Mouse (Mus musculus) CH12.LX (cell line): ENCODE data around the gene Stat2. TPM values are rescaled to one million over a fixed set of nuclear protein-coding genes. Genes with fewer than 3 reads are reported as not detected.

Source experiments
- DNase-seq: peaks from one replicate; pipeline ENCODE4 v3.0.0-alpha.2; 2013; ENCODE audit errors: extremely low read depth
- H3K27ac ChIP-seq: 2 replicates; pipeline ENCODE4 v1.5.1; 2012; ENCODE audit warnings: low read depth, mild to moderate bottlenecking, control low read depth, moderate library complexity; ENCODE audit not compliant: insufficient read depth
- H3K27me3 ChIP-seq: replicated peaks from 2 replicates; pipeline ENCODE3; 2012; ENCODE audit warnings: inconsistent platforms
- H3K36me3 ChIP-seq, 2 experiments: replicated peaks in 1 of 2; 2 replicates each; pipeline versions ENCODE3 to v1.6.1; 2012; ENCODE audit warnings: inconsistent platforms in 1 of 2, low read length in 1 of 2, mild to moderate bottlenecking in 1 of 2, mixed read lengths in 1 of 2, moderate library complexity in 1 of 2; ENCODE audit not compliant: control insufficient read depth in 1 of 2, insufficient read depth in 1 of 2
- H3K4me1 ChIP-seq, 2 experiments: 2 replicates each; pipeline ENCODE4 v1.6.1; 2012; ENCODE audit warnings: inconsistent platforms in 1 of 2, moderate library complexity in 1 of 2; ENCODE audit not compliant: insufficient read depth in 2 of 2, control insufficient read depth in 1 of 2
- H3K4me2 ChIP-seq: 2 replicates; pipeline ENCODE4 v1.6.1; 2012; ENCODE audit warnings: low read depth, mild to moderate bottlenecking, control low read depth; ENCODE audit not compliant: poor library complexity, insufficient read depth, severe bottlenecking
- H3K4me3 ChIP-seq, 3 experiments: fragments of 150-350 bp in 1 of 3; sonication (generic) in 1 of 3; replicated peaks in 1 of 3; 2 replicates each; pipeline versions ENCODE3 to v1.5.1; 2011 to 2012; ENCODE audit warnings: low read depth in 2 of 3, low read length in 2 of 3, mild to moderate bottlenecking in 2 of 3, moderate library complexity in 2 of 3, control low read depth in 1 of 3, improper control_type of control experiment in 1 of 3, inconsistent platforms in 1 of 3, mixed read lengths in 1 of 3; ENCODE audit not compliant: poor library complexity in 1 of 3
- H3K79me2 ChIP-seq: replicated peaks from 2 replicates; pipeline ENCODE4 v1.6.1; 2012; ENCODE audit warnings: mild to moderate bottlenecking, moderate library complexity; ENCODE audit not compliant: control insufficient read depth, poor library complexity, insufficient read depth, severe bottlenecking; ENCODE audit errors: extremely low read depth
- H3K9ac ChIP-seq: 2 replicates; pipeline ENCODE4 v1.6.1; 2012; ENCODE audit warnings: low read depth, mild to moderate bottlenecking, control low read depth, moderate library complexity; ENCODE audit not compliant: insufficient read depth
- H3K9me3 ChIP-seq: replicated peaks from 2 replicates; pipeline ENCODE3; 2012; ENCODE audit warnings: low read length, inconsistent platforms, mixed read lengths
- CHD1 ChIP-seq: IDR thresholded peaks from 2 replicates; pipeline ENCODE4 v1.6.1; 2012; ENCODE audit warnings: low read depth, low read length, improper control_type of control experiment, inconsistent platforms
- CHD2 ChIP-seq: IDR thresholded peaks from 2 replicates; pipeline ENCODE4 v1.6.1; 2011; ENCODE audit warnings: low read length, improper control_type of control experiment
- CTCF ChIP-seq, 2 experiments: IDR thresholded peaks in 1 of 2; conservative IDR thresholded peaks in 1 of 2; 2 replicates each; pipeline ENCODE4 v1.5.1; 2011 to 2012; ENCODE audit warnings: low read depth in 2 of 2, low read length in 2 of 2, improper control_type of control experiment in 1 of 2, inconsistent platforms in 1 of 2, mild to moderate bottlenecking in 1 of 2, moderate library complexity in 1 of 2
- E2F4 ChIP-seq: IDR thresholded peaks from 2 replicates; pipeline ENCODE4 v1.6.1; 2011; ENCODE audit warnings: low read depth, low read length, improper control_type of control experiment; ENCODE audit not compliant: insufficient replicate concordance
- ELF1 ChIP-seq: IDR thresholded peaks from 2 replicates; pipeline ENCODE4 v1.6.1; 2014; ENCODE audit warnings: low read depth, mild to moderate bottlenecking, inconsistent platforms, low read length, improper control_type of control experiment
- EP300 ChIP-seq: IDR thresholded peaks from 2 replicates; pipeline ENCODE4 v1.6.1; 2011; ENCODE audit warnings: low read length, improper control_type of control experiment
- ETS1 ChIP-seq: conservative IDR thresholded peaks from 2 replicates; pipeline ENCODE4 v1.6.1; 2012; ENCODE audit warnings: low read depth, mild to moderate bottlenecking, inconsistent platforms, low read length, improper control_type of control experiment, moderate library complexity
- GABPA ChIP-seq: IDR thresholded peaks from 2 replicates; pipeline ENCODE4 v1.6.1; 2012; ENCODE audit warnings: low read depth, low read length, improper control_type of control experiment, inconsistent platforms; ENCODE audit not compliant: insufficient replicate concordance
- HCFC1 ChIP-seq: IDR thresholded peaks from 2 replicates; pipeline ENCODE4 v1.6.1; 2012; ENCODE audit warnings: low read depth, mild to moderate bottlenecking, inconsistent platforms, low read length, improper control_type of control experiment
- IRF4 ChIP-seq: IDR thresholded peaks from 2 replicates; pipeline ENCODE4 v1.6.1; 2014; ENCODE audit warnings: low read depth, mild to moderate bottlenecking, inconsistent platforms, low read length, improper control_type of control experiment
- JUN ChIP-seq: IDR thresholded peaks from 2 replicates; pipeline ENCODE4 v1.6.1; 2011; ENCODE audit warnings: low read depth, mild to moderate bottlenecking, low read length, improper control_type of control experiment, moderate library complexity; ENCODE audit not compliant: insufficient read depth
- KAT2A ChIP-seq: IDR thresholded peaks from 2 replicates; pipeline ENCODE4 v1.6.1; 2012; ENCODE audit warnings: low read length, improper control_type of control experiment, inconsistent platforms; ENCODE audit not compliant: insufficient replicate concordance
- MAFK ChIP-seq: IDR thresholded peaks from 2 replicates; pipeline ENCODE4 v1.6.1; 2011; ENCODE audit warnings: low read length, improper control_type of control experiment; ENCODE audit not compliant: insufficient replicate concordance
- MAX ChIP-seq: IDR thresholded peaks from 2 replicates; pipeline ENCODE4 v1.6.1; 2011; ENCODE audit warnings: low read length, improper control_type of control experiment
- MAZ ChIP-seq: IDR thresholded peaks from 2 replicates; pipeline ENCODE4 v1.6.1; 2012; ENCODE audit warnings: low read depth, mild to moderate bottlenecking, inconsistent platforms, low read length, improper control_type of control experiment, moderate library complexity
- MEF2A ChIP-seq: IDR thresholded peaks from 2 replicates; pipeline ENCODE4 v1.6.1; 2014; ENCODE audit warnings: low read depth, mild to moderate bottlenecking, inconsistent platforms, low read length, improper control_type of control experiment, borderline replicate concordance
- MXI1 ChIP-seq: IDR thresholded peaks from 2 replicates; pipeline ENCODE4 v1.6.1; 2011; ENCODE audit warnings: mild to moderate bottlenecking, low read depth, low read length, improper control_type of control experiment
- NRF1 ChIP-seq: IDR thresholded peaks from 2 replicates; pipeline ENCODE4 v1.6.1; 2014; ENCODE audit warnings: low read depth, mild to moderate bottlenecking, inconsistent platforms, low read length, improper control_type of control experiment, moderate library complexity
- POLR2A ChIP-seq: IDR thresholded peaks from 2 replicates; pipeline ENCODE4 v1.6.1; 2011; ENCODE audit warnings: low read depth, mild to moderate bottlenecking, improper control_type of control experiment, low read length
- POLR2AphosphoS2 ChIP-seq: IDR thresholded peaks from 2 replicates; pipeline ENCODE4 v1.6.1; 2011; ENCODE audit warnings: low read depth, low read length, improper control_type of control experiment
- RCOR1 ChIP-seq: conservative IDR thresholded peaks from 2 replicates; pipeline ENCODE4 v1.6.1; 2012; ENCODE audit warnings: low read depth, mild to moderate bottlenecking, inconsistent platforms, low read length, improper control_type of control experiment
- SIN3A ChIP-seq: IDR thresholded peaks from 2 replicates; pipeline ENCODE4 v1.6.1; 2012; ENCODE audit warnings: low read length, improper control_type of control experiment, inconsistent platforms
- SMC3 ChIP-seq: IDR thresholded peaks from 2 replicates; pipeline ENCODE4 v1.6.1; 2011; ENCODE audit warnings: low read depth, low read length, improper control_type of control experiment
- TBP ChIP-seq: conservative IDR thresholded peaks from 2 replicates; pipeline ENCODE4 v1.6.1; 2011; ENCODE audit warnings: low read depth, low read length, improper control_type of control experiment
- UBTF ChIP-seq: IDR thresholded peaks from 2 replicates; pipeline ENCODE4 v1.6.1; 2012; ENCODE audit warnings: low read depth, mild to moderate bottlenecking, inconsistent platforms, low read length, improper control_type of control experiment, moderate library complexity
- USF1 ChIP-seq: IDR thresholded peaks from 2 replicates; pipeline ENCODE4 v1.6.1; 2014; ENCODE audit warnings: low read depth, mild to moderate bottlenecking, inconsistent platforms, low read length, improper control_type of control experiment
- ZC3H11A ChIP-seq: IDR thresholded peaks from 2 replicates; pipeline ENCODE4 v1.6.1; 2012; ENCODE audit warnings: low read depth, mild to moderate bottlenecking, inconsistent platforms, low read length, improper control_type of control experiment
- ZKSCAN1 ChIP-seq: IDR thresholded peaks from 2 replicates; pipeline ENCODE4 v1.6.1; 2012; ENCODE audit warnings: low read depth, inconsistent platforms, low read length, improper control_type of control experiment, borderline replicate concordance
- dilution Hi-C: fragments of 300-500 bp; cut with MboI; formaldehyde crosslinking; loops from 2 replicates; pipeline ENCODE4 v1.14.3; 2020; ENCODE audit warnings: low sequenced_read_pairs; ENCODE audit not compliant: extremely low pct_unique_long_range_greater_than_20kb, extremely low pct_ligation_motif_present
- in situ Hi-C: fragments of 300-500 bp; cut with MboI; formaldehyde crosslinking; loops from 3 replicates; pipeline ENCODE4 v1.14.3; 2019; ENCODE audit warnings: low sequenced_read_pairs, low pct_ligation_motif_present, low pct_unique_long_range_greater_than_20kb, mixed read lengths
- polyA plus RNA-seq: library from polyadenylated mRNA; unstranded; fragments of >175 nt; gene quantifications from 2 replicates; pipeline ENCODE4 v1.2.1, GENCODE M21; 2012; ENCODE audit warnings: low read depth; ENCODE audit not compliant: insufficient read length
- total RNA-seq, 2 experiments: library from RNA; depleted of rRNA; stranded (reverse); fragments of 300-350 nt in 1 of 2; fragments of >200 nt in 1 of 2; gene quantifications; 2 replicates each; pipeline ENCODE4 v1.2.3; 2012 to 2014

Stat2 gene
- total and polyA plus RNA-seq, 3 experiments: 3.3 to 14.6 (median 12.5) TPM

DNA sequence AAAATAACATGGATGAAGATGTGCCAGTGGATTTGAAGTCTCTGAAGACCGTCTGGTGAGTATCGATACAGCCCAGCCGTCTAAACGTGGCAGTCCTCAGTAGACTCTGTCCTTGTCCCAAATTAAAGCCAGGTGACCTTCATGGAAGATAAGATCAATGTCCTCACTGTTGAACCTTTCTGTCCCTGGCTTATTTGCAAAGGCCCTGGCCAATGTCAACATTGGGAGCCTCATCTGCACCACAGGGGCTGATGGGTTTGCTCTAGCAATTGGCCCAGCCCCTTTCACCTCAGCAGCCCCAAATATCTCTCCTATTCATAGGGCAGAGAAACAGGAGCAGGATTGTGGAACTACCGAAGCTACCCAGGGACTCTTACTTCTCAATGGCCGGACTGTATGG lies 2.0 kb upstream of the Stat2 start, which contains the start of gene Apof:
Gene Apof, plus strand, starts transcription at position 301 of the 400 bp plus-strand sequence.
- Histone ChIP-seq H3K4me2 (no peak within 1 kb of the TSS), H3K36me3 (peaks cover 0 to 4% of the 10 kb centered on the region in 2 experiments), H3K4me1 (peaks cover 9 to 37% of the 10 kb centered on the region in 2 experiments; a peak in 3 of 4 replicates), H3K9me3 (no peaks in the 10 kb centered on the region), H3K27me3 (no peaks in the 10 kb centered on the region), H3K4me3 (no peak within 1 kb of the TSS), H3K79me2 (peaks cover 3% of the 10 kb centered on the region), H3K9ac (no peak within 1 kb of the TSS), H3K27ac (no peak within 1 kb of the TSS)
- TF ChIP-seq MEF2A (no peak), CHD2 (no peak), POLR2AphosphoS2 (no peak), TBP (no peak), ELF1 (no peak), RCOR1 (no peak), CTCF (conservative IDR thresholded peaks at IDR 0.05 in 1 of 2, IDR thresholded peaks at IDR 0.05 in 1 of 2; ENCODE audit: low read depth in 2 of 2, low read length in 2 of 2) (no peak), UBTF (no peak), JUN (no peak), USF1 (no peak), MAFK (no peak), MAZ (no peak), ETS1 (no peak), POLR2A (no peak), EP300 (no peak), NRF1 (no peak)
- DNase-seq: no peak
- in situ Hi-C loops (no loop called here), dilution Hi-C loops (no loop called here)

DNA sequence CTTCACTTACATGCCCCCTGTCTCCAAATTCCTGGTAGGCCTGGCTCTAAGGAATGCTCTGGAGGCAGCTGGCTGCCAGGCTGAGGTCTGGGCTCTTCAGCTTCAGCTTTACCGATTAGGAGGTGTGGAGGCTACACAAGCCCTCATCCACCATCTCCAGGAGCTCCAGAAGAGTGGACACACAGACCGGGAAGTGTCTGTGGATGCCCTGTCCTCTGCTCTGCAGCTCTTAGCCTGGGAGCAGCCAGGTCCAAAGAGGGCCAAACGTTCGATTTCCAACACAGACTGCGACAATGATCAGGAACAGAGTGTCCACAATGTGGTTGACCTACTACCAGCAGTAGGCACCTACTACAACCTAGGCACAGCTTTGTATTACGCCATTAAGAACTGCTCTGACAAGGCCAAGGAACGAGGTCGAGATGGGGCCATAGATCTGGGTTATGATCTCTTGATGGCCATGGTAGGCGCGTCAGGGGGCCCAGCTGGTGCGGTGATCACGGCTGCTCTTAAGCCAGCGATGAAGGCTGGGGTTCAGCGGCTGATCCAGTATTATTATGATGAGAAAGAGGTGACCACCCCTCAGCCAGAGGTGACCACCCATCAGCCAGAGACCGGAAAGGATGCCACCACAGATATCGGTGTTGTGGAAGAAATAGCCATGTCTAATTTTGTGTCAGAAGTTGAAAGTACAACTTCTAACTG lies 1.0 kb upstream of the Stat2 start:
- in situ Hi-C loops (no loop called here), dilution Hi-C loops (no loop called here)
- TF ChIP-seq SMC3 (no peak), E2F4 (no peak), ETS1 (no peak), ZC3H11A (no peak), NRF1 (no peak), KAT2A (no peak), ELF1 (no peak), HCFC1 (no peak), SIN3A (no peak), RCOR1 (no peak), MAX (no peak), CTCF (conservative IDR thresholded peaks at IDR 0.05 in 1 of 2, IDR thresholded peaks at IDR 0.05 in 1 of 2; ENCODE audit: low read depth in 2 of 2, low read length in 2 of 2) (no peak), IRF4 (no peak), POLR2AphosphoS2 (no peak), MXI1 (no peak), CHD1 (no peak), JUN (no peak), ZKSCAN1 (no peak), MAZ (no peak), GABPA (no peak)
- Histone ChIP-seq H3K9ac (no peak overlapping the region), H3K4me1 (peaks cover 5 to 29% of the 10 kb centered on the region in 2 experiments; a peak in 2 of 4 replicates), H3K27me3 (no peaks in the 10 kb centered on the region), H3K4me3 (no peak overlapping the region), H3K4me2 (no peak overlapping the region), H3K9me3 (no peaks in the 10 kb centered on the region), H3K79me2 (peaks cover 3% of the 10 kb centered on the region), H3K36me3 (peaks cover 0 to 9% of the 10 kb centered on the region in 2 experiments), H3K27ac (no peak overlapping the region)
- DNase-seq: no peak
